Mouse (Mus musculus) layer of hippocampus, adult 2 months (tissue): ENCODE results near the gene Tmem88b. TPM values are rescaled to one million over a fixed set of nuclear protein-coding genes. Genes with fewer than 3 reads are reported as not detected.
"Not testable (repeated sequence)": the region's sequence is repeated elsewhere in the genome, so short reads cannot be mapped to it uniquely, and the experiment has no call there.

Experiments used
- DNase-seq, 2 experiments: peaks; one replicate each; pipeline ENCODE4 v3.0.0; 2022; ENCODE audit warnings: low spot score in 2 of 2
- H3K27ac ChIP-seq: fragments of 200-600 bp; 2 replicates; pipeline ENCODE4 v1.8.1; 2022
- H3K4me3 ChIP-seq: fragments of 200-600 bp; 2 replicates; pipeline ENCODE4 v1.8.1; 2022; ENCODE audit warnings: mild to moderate bottlenecking
- CTCF ChIP-seq: fragments of 200-600 bp; conservative IDR thresholded peaks from 2 replicates; pipeline ENCODE4 v1.8.1; 2022; ENCODE audit warnings: antibody characterized with exemption, mild to moderate bottlenecking, moderate library complexity
- total RNA-seq, 2 experiments: library from RNA; stranded (reverse); gene quantifications; 2 replicates each; pipeline ENCODE4 v1.2.3; 2021

The Tmem88b gene
- total RNA-seq, 2 experiments from 2014 or later, result 24.0 to 24.8 TPM

DNA sequence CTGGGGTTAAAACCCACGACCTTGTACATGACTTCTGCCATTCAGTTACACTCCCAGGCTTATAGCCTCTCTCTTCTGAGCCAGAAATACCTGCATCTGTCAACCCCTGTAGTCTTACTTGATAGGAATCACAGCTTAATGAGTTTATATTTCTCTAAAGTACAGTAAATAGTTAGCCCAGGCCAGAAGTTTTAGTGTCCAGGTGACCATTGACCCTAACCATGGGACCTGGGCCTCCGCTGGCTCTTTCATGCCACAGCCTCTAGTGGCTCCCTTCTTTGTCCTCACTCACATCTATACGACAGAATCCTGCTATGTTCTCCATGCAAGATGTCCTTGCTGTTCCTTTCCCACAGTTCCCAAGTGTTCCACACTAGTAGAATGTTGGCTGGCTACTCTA, 22.2 kb upstream of the Tmem88b start:
- Histone ChIP-seq H3K27ac (no peak overlapping the region), H3K4me3 (no peak overlapping the region)
- TF ChIP-seq CTCF, result no peak
- DNase-seq, result no peak

DNA sequence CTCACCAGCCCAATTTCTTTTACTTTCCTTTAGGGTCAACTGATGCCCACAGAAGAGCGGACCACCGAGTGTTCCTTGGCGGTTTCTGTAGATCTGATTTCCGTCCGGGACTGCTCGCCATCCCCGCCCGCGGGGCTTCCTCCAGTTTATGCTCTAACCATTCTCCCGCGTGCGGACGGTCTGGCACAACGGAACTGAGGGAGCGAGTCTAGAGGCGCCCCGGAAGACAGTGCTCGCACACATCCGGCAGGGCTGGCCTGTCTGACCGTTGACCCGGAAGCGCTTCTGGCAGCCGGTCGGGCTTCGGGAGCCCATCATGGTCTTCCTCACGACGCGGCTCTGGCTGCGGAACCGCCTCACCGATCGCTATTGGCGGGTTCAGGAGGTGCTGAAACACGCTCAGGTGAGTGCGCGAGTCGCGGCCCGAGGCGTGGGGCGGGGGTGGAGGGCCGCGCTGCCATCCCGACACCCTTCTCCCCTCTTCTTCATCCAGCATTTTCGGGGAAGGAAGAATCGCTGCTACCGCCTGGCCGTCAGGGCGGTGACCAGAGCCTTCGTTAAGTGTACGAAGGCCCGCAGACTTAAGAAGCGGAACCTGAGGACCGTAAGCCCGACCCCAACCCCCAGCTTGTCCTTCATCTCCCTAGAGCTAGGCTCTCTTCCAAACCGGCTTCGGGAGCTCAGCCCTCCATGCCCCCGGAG, 17.8 kb upstream of the Tmem88b start:
- Histone ChIP-seq H3K4me3 (peak overlapping the region; percentile 97), H3K27ac (peak overlapping the region; percentile 87)
- no peak for TF ChIP-seq CTCF
- DNase-seq, result peak; percentile 91 to 96

DNA sequence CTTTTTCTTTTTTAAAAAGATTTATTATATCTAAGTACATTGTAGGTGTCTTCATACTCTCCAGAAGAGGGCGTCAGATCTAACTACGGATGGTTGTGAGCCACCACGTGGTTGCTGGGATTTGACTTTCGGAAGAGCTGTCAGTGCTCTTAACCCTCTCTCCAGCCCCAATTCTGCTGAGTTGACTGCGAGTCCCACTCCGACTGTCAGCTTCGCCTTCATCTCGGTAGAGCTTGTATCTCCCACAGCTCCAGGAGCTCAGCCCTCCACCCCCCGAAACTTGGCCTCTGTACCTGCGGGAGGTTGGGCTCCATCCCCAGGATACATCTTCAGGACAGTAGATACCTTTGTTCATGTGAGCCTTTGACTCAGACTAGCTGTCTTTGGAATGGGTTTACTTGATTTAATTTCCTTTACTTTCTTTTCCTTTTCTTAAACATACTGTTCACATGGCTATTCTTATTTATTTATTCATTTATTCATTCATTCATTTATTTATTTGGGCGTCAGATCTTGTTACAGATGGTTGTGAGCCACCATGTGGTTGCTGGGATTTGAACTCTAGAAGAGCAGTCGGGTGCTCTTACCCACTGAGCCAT, 17.2 kb upstream of the Tmem88b start, which contains the start of gene Mrpl20:
TSS of gene Mrpl20 (plus strand) at position 138 of the 599 bp plus-strand sequence.
- peak; percentile 56 for TF ChIP-seq CTCF
- DNase-seq, result no peak
- Histone ChIP-seq H3K4me3 (peak within 1 kb of the TSS; percentile 97), H3K27ac (peak within 1 kb of the TSS; percentile 87)

DNA sequence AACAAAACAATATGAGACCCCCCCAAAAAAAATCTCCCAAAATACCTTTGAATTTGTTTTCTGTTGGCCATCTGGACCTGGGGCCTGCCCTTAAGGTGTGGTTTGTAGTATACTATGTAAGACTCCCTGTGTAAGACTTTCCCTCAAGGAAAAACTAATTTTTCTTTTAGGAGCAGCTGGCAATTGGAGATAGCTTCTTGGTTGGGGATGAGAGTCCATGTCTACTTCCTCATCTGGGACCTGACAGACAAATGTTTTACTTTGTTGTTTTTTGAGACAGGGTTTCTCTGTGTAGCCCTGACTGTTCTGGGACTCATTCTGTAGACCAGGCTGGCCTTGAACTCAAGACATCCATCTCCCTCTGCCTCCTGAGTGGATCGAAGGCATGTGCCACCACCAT, 16.4 kb upstream of the Tmem88b start:
- no peak overlapping the region for H3K4me3 ChIP-seq
- TF ChIP-seq CTCF, result no peak
- DNase-seq, result no peak
- H3K27ac ChIP-seq, result no peak overlapping the region

DNA sequence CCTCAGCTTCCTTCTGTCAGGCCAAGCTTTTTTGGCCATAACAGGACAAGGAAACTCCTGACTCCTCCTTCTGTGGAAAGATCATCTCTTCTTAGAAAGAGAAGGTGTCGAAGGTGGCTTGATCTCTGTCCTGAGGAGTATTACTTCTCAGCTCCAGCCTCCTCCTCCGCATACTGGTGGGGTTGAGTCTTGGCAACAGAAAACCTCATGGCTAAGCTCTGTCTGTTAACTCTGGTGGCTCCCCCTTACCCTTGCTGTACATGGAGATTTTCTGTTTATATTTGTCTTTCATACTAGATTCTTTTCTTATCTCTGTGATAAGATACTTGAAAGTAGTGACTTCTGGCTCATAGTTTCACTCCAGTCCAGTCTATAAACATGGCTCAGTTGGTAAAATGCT, 8.1 kb upstream of the Tmem88b start:
- TF ChIP-seq CTCF, result no peak
- no peak overlapping the region for H3K4me3 ChIP-seq
- H3K27ac ChIP-seq, result no peak overlapping the region
- no peak for DNase-seq

DNA sequence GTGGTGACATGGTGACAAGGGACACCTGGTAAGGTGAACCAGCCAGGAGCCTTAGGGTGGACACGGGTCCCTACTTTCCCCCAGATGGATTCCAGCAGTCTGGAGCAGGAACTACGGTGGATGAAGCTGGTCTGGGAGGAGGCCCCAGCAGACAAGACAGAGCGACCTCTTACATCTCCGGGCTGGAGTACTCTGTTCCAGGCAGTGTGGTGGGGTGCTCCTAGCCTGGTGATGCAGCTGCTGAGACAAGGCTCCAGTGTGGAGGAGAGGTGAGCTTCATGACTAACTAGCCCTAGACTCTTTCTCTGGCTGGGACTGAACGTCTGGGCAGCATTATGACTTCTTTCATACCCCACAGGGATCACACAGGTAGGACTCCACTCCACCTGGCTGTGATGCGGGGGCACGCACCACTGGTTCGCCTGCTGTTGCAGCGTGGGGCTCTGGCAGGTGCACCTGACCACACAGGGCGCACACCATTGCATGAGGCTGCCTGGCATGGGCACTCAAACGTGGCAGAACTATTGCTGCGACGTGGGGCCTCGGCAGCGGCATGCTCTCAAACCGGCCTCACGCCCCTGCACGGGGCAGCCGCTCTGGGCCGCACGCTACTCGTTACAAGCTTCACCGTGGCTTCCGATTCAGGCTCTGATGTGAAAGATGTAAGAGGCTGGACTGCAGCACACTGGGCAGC, 5.7 kb upstream of the Tmem88b start:
- no peak overlapping the region for H3K4me3 ChIP-seq
- H3K27ac ChIP-seq, result no peak overlapping the region
- TF ChIP-seq CTCF, result no peak
- peak in 1 of 2 experiments; percentile 6 for DNase-seq

DNA sequence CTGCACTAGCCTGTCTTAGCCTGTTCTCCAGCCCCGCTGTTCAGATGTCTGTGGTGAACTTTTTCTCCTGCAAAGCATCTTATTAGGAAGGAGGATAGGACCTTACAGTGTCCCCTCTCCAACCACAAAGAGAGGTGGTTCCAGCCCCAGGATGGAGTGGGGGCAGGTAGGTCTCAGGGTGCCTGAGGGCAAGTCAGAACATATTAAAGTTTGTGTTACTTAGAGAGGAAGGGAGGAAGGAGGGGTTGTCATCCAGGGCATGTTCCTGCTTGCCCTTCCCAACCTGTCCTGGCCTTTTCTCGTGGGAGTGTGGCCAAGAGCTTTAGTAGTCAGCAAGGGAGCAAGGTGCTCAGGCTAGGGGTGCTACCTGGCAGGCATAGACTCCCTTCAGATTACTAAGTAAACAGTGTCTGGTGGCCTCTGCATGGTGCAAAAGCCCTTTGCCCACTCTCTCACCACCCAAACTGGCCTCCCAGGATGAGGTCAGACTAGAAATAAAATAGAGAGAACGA, 5.0 kb upstream of the Tmem88b start:
- DNase-seq, result no peak
- TF ChIP-seq CTCF, result no peak
- Histone ChIP-seq H3K27ac (no peak overlapping the region), H3K4me3 (no peak overlapping the region)

DNA sequence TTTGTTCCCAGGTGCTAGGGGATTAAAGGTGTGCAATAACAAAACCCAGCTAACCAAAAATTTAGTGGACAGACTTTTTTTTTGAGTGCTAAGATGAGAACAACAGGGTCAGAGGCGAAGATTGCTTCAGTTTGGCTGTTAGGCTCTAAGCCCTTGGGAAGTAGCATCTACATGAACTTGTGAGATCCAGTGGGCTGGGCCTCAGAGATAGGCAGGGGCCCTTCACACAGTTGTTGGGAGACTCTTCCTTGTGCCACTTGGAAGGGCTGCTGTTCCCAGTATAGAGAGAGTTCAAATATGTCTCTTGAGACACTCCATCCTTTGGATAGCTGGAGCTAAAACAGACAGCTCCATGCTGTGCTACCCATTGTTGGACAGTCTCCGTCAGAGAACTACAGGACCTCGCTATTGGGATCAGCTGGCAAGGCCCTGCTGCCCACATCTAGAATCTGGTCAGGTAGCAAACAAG, 4.4 kb upstream of the Tmem88b start, which contains the start of gene Ankrd65:
TSS of gene Ankrd65 (plus strand) at position 419 of the 469 bp plus-strand sequence.
- Histone ChIP-seq H3K27ac (no peak within 1 kb of the TSS), H3K4me3 (no peak within 1 kb of the TSS)
- DNase-seq, result no peak
- TF ChIP-seq CTCF, result no peak

DNA sequence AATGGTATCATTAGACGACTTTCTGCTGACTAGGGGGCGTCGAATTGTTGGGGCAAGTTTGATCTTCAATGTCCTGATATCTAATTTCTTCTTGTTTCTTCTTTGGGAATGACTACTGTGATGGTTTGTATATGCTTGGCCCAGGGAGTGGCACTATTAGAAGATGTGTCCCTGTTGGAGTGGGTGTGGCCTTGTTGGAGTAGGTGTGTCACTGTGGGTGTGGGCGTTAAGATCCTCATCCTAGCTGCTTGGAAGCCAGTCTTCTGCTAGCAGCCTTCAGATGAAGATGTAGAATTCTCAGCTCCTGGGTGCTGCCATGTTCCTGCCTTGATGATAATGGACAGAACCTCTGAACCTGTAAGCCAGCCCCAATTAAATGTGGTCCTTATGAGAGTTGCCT, 3.2 kb upstream of the Tmem88b start:
- not testable (repeated sequence) for DNase-seq, H3K27ac ChIP-seq, H3K4me3 ChIP-seq

DNA sequence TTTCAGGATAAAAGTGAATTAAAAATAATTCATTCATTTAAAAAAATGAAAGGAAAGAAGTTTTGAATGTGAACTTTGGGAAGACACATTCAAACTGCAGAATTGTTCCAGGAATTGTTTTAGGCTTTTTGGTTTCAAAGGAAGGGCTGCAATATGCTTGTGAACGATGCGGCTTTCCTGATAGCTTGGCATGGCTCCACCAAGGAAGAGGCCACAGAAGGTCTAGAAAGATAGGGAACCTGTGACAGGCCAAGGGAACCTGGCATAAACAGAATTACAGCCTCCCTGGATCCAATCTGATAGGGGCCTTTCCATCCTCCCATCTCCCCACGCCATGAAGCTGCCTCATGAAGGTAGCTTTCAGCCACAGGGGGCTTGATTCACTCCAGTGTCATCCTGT, 2.6 kb upstream of the Tmem88b start:
- Histone ChIP-seq H3K4me3 (no peak overlapping the region), H3K27ac (no peak overlapping the region)
- no peak for DNase-seq
- no peak for TF ChIP-seq CTCF

DNA sequence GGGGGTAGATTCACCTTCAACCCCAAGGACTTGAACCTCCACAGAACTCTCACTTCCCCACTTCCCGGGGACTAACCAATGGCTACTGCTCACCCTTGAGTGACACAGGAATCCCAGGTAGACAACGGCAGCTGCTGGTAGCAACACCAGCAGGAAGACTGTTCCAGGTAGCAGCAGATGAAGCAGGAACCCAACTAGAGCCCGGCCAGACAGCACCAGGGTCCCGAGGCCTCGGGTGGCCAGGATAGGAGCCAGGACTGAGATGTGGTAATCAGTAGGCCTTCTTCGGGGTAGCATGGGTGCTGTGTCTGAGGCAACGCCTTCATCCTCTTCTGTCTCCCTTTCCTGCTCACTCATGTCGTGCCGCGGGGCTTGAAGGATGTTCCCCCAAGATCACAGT, 428 bp downstream of the Tmem88b start:
- peak overlapping the region; percentile 27 for H3K4me3 ChIP-seq
- TF ChIP-seq CTCF, result no peak
- peak overlapping the region; percentile 86 for H3K27ac ChIP-seq
- DNase-seq, result no peak

DNA sequence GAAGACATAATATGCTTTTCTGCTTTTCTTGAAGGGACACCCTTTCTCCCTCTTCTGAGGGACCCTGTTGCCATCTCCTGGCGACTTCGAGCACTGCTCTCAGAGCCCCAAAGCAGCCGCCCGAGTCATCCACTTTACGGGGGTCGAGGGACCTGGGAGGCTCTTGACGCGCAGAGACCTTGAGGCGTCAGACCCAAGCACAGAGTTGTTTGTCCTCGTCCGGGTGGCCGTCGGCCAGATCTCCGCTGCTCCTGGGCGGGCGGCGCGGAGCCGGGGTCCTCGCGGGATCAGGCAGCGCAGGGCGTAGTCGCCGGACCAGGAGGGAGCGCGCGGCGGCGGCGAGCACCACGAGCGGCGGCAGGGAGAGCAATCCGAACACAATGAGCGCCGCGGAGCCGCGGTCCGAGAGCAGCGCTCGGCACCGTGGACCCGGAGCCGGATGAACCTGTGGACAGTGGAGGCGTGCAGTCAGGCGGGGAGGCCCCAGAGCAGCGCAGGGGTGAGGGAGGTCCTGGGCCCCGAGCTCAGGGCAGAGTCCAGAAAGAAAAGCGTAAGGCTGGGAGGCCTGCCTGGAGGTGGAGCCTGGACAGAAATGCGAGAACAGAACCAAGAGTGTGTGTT, 1.5 kb downstream of the Tmem88b start:
- peak; percentile 65 to 74 for DNase-seq
- peak overlapping the region; percentile 96 for H3K27ac ChIP-seq
- TF ChIP-seq CTCF, result peak; percentile 88
- H3K4me3 ChIP-seq, result peak overlapping the region; percentile 75
